Mouse (Mus musculus) liver, adult 2 months (tissue): Measurements from ENCODE around the gene Erp27.

ENCODE experiments used
- CTCF ChIP-seq: fragments of 200-500 bp; IDR thresholded peaks from 2 replicates; pipeline ENCODE4 v1.5.1; 2011; ENCODE audit warnings: low read depth, low read length, control low read depth
- POLR2A ChIP-seq: fragments of 200-500 bp; IDR thresholded peaks from 2 replicates; pipeline ENCODE4 v1.6.1; 2011; ENCODE audit warnings: low read length, control low read depth; ENCODE audit not compliant: insufficient read depth; ENCODE audit errors: extremely low read depth

DNA sequence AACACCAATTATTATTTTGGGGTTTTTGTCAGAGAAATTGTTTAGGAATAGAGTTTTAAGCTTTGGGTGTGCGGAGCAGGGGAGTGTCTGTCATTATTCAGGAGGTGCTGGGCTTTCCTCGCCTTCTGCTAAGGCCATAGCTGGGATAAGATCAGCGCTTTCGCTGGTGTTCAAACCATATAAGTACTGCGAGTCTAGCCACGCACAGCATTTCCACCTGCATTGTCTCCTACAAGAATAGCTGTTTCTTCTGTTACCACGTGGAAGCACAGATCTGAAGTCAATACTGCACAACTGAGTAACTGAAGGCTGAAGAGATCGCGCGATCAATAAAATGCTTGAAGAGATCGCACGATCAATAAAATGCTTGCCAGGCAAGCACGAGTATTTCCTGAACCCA is 9.3 kb upstream of the Erp27 start:
- TF ChIP-seq CTCF (no peak), POLR2A (no peak)
